Mouse (Mus musculus): ENCODE measurements around the gene Gm20683.
A peak's percentile ranks its signal among the peaks of the same experiment; 100 is the strongest.

Gm20683 gene

GRCm38 (mm10) chr17:25842509-25842908, 946 bp upstream of the Gm20683 start:
- no peak for DNase-seq (ENCODE audit: low read depth, low spot score)

GRCm38 (mm10) chr17:25840519-25840918, 1.0 kb downstream of the Gm20683 start:
- DNase-seq (ENCODE audit: low read depth, low spot score), result no peak

- no peak for DNase-seq (ENCODE audit: low read depth, low spot score)
Measured at GRCm38 (mm10) chr17:25839455-25840235, 1.9 kb downstream of the Gm20683 start.

- DNase-seq (ENCODE audit: low read depth, low spot score), result no peak
Measured at GRCm38 (mm10) chr17:25838904-25839303, 2.7 kb downstream of the Gm20683 start.

GRCm38 (mm10) chr17:25837533-25837932, 4.0 kb downstream of the Gm20683 start:
- DNase-seq (ENCODE audit: low read depth, low spot score), result no peak

GRCm38 (mm10) chr17:25837076-25837410, 4.5 kb downstream of the Gm20683 start, which contains the start of gene Rhbdl1:
Rhbdl1 (minus strand) TSS chr17:25837295.
- peak; percentile 76 for DNase-seq (ENCODE audit: low read depth, low spot score)

GRCm38 (mm10) chr17:25836397-25837075, 5.0 kb downstream of the Gm20683 start:
- no peak for DNase-seq (ENCODE audit: low read depth, low spot score)

GRCm38 (mm10) chr17:25835816-25836215, 5.7 kb downstream of the Gm20683 start:
- no peak for DNase-seq (ENCODE audit: low read depth, low spot score)

DNA sequence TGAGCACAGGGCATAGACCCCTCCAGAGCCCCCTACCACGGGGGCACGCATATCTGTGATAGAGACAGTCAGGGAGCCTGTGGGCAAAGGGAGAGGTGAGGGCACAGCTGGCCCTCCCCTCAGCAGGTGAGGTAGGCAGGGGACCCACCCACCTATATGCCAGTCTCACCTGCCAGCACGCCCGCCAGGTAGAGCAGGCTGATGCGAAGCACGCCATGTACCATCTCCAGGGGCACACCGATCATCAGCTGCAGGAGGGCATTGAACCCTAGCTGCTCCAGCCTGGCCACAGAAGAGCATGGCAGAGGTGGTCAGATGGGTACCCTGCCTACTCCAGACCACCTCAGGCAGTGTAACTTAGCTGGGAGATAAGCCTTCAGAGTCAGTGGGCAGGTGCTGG, 6.3 kb downstream of the Gm20683 start:
- DNase-seq (ENCODE audit: low read depth, low spot score), result no peak

GRCm38 (mm10) chr17:25834595-25835222, 6.9 kb downstream of the Gm20683 start:
- no peak for DNase-seq (ENCODE audit: low read depth, low spot score)

- DNase-seq (ENCODE audit: low read depth, low spot score), result no peak
Measured at GRCm38 (mm10) chr17:25833961-25834594, 7.5 kb downstream of the Gm20683 start.

GRCm38 (mm10) chr17:25833291-25833663, 8.3 kb downstream of the Gm20683 start, which contains the start of gene Stub1:
Stub1 (minus strand) TSS chr17:25833404.
- peak; percentile 91 for DNase-seq (ENCODE audit: low read depth, low spot score)

DNA sequence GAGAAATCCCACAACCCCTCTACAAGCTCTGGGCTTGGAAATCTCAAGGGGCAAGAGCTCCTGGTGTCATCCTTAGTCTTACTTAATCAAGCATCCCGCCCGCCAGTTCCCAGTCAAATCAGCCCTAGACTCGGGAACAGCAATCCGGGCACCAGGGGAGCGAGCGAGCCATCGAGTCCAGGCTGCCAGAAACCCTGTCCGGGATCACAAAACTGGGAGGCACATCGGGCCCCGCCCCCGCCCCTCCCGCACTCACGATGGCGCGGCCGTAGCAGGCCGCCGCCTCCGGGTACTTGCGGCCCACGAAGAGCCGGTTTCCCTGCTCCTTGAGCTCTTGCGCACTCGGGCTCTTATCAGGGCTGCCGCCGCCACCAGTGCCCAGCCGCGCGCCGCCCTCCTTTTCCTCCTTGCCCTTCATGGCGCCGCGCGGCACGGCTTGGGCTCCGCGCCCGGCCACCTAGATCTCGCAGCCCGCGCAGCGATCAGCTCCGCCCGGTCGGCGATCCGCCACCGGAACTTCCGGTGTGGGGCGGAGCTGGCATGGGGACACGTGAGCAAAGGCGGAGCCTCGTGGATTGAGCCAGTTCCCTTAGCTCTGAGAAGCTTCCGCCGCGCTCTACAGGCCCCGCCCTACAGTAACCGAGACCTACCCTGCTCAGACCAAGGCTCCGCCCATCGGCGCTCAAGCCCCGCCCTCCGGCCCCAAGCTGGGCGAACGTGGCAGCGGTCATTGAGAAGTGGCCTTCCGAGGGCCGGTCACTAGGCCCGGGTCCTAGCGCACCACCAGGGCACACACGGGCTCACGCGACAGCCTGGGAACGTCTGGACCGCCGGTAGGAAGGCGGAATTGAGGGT, 8.9 kb downstream of the Gm20683 start:
- peak; percentile 99 for DNase-seq (ENCODE audit: low read depth, low spot score)

GRCm38 (mm10) chr17:25831451-25832281, 9.9 kb downstream of the Gm20683 start:
- no peak for DNase-seq (ENCODE audit: low read depth, low spot score)

DNA sequence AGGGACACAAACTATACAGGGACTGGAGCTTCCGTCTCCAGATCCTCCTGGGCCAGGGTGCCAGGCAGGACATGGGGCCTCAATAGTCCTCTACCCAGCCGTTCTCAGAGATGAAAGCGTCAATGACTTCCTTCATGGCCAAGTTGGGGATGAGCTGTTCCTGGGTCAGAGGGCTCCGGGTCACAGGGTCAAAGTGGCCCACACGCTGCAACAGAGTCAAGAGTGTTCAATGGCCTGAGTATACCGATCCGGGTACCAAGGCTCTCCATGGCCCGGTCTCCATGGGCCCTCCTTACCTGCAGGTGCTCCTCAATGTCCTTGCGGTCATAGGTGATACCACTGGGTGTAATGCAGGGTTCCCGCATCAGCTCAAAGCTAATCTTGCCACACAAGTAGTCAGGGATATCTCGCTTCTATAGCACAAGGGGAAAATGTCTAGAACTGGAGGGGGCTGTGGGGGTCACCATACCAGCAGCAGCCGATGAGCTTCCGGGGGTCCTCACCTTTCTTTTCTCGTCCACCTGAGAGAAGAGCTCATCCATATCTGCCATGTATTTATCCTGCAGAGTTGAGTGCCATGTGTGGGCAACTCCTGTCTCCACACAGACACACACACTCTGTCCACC, 10.6 kb downstream of the Gm20683 start:
- no peak for DNase-seq (ENCODE audit: low read depth, low spot score)

GRCm38 (mm10) chr17:25830200-25830753, 11.3 kb downstream of the Gm20683 start:
- DNase-seq (ENCODE audit: low read depth, low spot score), result no peak

DNA sequence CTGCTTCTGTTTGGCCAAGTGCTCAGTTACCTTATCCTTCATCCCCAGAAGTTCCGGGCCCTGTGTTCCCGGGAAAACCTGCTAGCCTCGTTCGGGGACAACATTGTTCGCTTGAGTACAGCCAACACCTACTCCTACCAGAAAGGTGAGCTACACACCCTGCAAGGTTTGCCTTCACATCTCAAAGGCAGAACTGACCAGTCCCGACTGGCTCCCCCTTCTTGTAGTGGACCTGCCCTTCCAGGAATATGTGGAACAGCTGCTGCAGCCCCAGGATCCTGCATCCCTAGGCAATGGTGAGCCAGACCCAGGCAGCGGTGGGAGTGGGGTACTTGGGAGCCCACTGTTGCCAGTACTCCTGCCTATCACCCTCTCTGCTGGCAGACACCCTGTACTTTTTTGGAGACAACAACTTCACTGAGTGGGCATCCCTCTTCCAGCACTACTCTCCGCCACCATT, 12.0 kb downstream of the Gm20683 start:
- no peak for DNase-seq (ENCODE audit: low read depth, low spot score)

GRCm38 (mm10) chr17:25828712-25829557, 12.6 kb downstream of the Gm20683 start, which contains the start of gene Jmjd8:
Jmjd8 (plus strand) TSS chr17:25828867.
- DNase-seq (ENCODE audit: low read depth, low spot score), result peak; percentile 86

All from ZHBTc4 (cell line).